Mouse (Mus musculus) forebrain, embryonic 12.5 days (tissue): ENCODE measurements around the gene Dusp11. TPM values are rescaled to one million over a fixed set of nuclear protein-coding genes. Genes with fewer than 3 reads are reported as not detected.
"Not testable (repeated sequence)": the region's sequence is repeated elsewhere in the genome, so short reads cannot be mapped to it uniquely, and the experiment has no call there.

Source experiments
- ATAC-seq: fragments of 200-750 bp; cut with Nextera tagmentation; 2 replicates; pipeline ENCODE4 v1.8.0; 2017; ENCODE audit warnings: moderate TSS enrichment; ENCODE audit not compliant: low FRiP score
- H3K27ac ChIP-seq: fragments of 300-500 bp; sonication (generic); 2 replicates; pipeline ENCODE4 v1.5.1; 2016; ENCODE audit warnings: mild to moderate bottlenecking
- H3K27me3 ChIP-seq: fragments of 300-500 bp; sonication (generic); 2 replicates; pipeline ENCODE4 v1.6.1; 2016; ENCODE audit warnings: mild to moderate bottlenecking
- H3K36me3 ChIP-seq: fragments of 300-500 bp; sonication (generic); replicated peaks from 2 replicates; pipeline ENCODE4 v1.6.1; 2016; ENCODE audit warnings: mild to moderate bottlenecking
- H3K4me1 ChIP-seq: fragments of 300-500 bp; sonication (generic); 2 replicates; pipeline ENCODE4 v1.6.1; 2016
- H3K4me2 ChIP-seq: fragments of 300-500 bp; sonication (generic); 2 replicates; pipeline ENCODE4 v1.6.1; 2016; ENCODE audit warnings: mild to moderate bottlenecking, moderate library complexity
- H3K4me3 ChIP-seq: fragments of 300-500 bp; sonication (generic); replicated peaks from 2 replicates; pipeline ENCODE4 v1.5.1; 2016; ENCODE audit warnings: mild to moderate bottlenecking
- H3K9ac ChIP-seq: fragments of 300-500 bp; sonication (generic); 2 replicates; pipeline ENCODE4 v1.6.1; 2016; ENCODE audit warnings: mild to moderate bottlenecking
- H3K9me3 ChIP-seq: fragments of 300-500 bp; sonication (generic); 2 replicates; pipeline ENCODE4 v1.6.1; 2016
- WGBS: fragments of 180-500 bp; shearing (Covaris S2); methylation state at CpG from one replicate; pipeline ENCODE4 v1.1.7; 2016; 5-methylcytosine and 5-hydroxymethylcytosine counted together
- polyA plus RNA-seq: library from polyadenylated mRNA; unstranded; fragments of >200 nt; fragmentation: Nextera tagmentation; extraction: Ambion mirVana; gene quantifications from 2 replicates; pipeline ENCODE4 v1.2.1, GENCODE M21; 2016

The Dusp11 gene
- polyA plus RNA-seq, 1 experiment from 2014 or later: 49.5 TPM

DNA sequence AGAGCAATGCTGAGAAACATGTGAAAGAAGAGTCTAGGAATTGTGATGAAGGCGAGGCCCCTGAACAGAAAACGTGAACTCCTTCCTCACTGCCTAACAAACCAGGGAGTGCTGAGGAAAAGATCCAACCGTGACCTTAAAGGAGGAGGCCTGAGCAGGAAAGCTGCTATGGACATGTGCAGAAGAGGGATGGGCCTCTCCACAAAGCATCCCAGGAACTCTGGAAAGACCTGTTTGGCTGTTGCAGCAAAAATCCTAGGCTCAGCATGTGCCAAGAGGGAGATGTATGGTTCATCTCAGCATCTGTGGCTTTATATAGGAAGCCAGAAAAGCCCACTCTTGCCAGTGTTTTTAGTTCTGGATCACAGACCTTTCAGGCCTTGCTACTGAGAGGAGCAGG, 11.2 kb upstream of the Dusp11 start:
- 87% methylated on average over 3 of the region's 3 CpGs for WGBS
- Histone ChIP-seq H3K36me3 (no peaks in the 10 kb centered on the region), H3K27me3 (no peaks in the 10 kb centered on the region), H3K4me1 (no peaks in the 10 kb centered on the region), H3K27ac (no peak overlapping the region), H3K4me2 (no peak overlapping the region), H3K9me3 (no peaks in the 10 kb centered on the region), H3K4me3 (no peak overlapping the region), H3K9ac (no peak overlapping the region)
- ATAC-seq: no peak

DNA sequence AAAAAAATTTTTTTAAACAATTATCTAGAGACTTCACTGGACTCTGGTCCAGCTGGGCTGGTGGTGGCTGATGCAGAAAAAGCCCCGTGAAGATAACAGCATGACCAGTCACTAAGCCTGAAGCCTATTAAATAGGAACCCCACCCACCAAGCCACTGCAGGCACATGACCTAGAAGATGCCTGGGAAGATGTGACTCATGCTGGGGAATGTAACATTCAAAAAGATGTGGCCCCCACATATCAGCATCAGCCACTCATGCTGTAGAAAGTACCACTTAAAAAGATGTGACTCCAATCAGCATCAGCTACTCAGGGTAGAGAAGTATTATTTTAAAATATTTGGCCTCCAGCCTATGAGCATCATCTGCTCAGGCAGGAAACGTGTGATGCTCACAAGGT, 8.4 kb upstream of the Dusp11 start:
- no peaks in the 10 kb centered on the region for H3K4me1 ChIP-seq
- ATAC-seq: no peak
- H3K9ac ChIP-seq: no peak overlapping the region
- no peaks in the 10 kb centered on the region for H3K36me3 ChIP-seq
- no peak overlapping the region for H3K4me3 ChIP-seq
- no peaks in the 10 kb centered on the region for H3K9me3 ChIP-seq
- no peaks in the 10 kb centered on the region for H3K27me3 ChIP-seq
- 68% methylated on average over 2 of the region's 2 CpGs for WGBS
- H3K27ac ChIP-seq: no peak overlapping the region
- no peak overlapping the region for H3K4me2 ChIP-seq

DNA sequence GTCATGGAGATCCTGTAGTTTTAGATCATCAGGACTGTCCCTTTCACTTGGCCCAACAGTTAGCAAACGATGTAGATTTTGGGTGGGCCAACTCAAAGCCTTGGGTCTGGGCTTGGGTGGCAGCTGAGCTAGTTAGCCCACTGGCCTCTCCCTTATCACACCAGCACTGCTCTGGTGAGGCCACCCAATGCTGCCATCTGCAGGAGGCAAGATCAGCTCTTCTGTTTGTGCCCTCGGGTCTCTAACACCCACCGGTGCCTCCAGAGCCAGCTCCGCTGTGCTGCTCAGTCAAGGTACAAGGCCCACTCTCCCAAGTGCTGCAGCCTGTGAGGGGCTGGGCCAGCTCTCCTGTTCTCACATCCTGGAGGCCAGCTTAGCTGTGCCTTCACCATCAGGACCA, 5.2 kb upstream of the Dusp11 start:
- H3K9ac ChIP-seq: no peak overlapping the region
- no peak for ATAC-seq
- H3K4me2 ChIP-seq: no peak overlapping the region
- no peak overlapping the region for H3K4me3 ChIP-seq
- no peaks in the 10 kb centered on the region for H3K36me3 ChIP-seq
- H3K4me1 ChIP-seq: 0 out of 2 replicates have a peak, but pooled peaks cover 2% of the 10 kb centered on the region
- no peak overlapping the region for H3K27ac ChIP-seq
- 74% methylated on average over 4 of the region's 4 CpGs for WGBS
- no peaks in the 10 kb centered on the region for H3K9me3 ChIP-seq
- H3K27me3 ChIP-seq: no peaks in the 10 kb centered on the region

DNA sequence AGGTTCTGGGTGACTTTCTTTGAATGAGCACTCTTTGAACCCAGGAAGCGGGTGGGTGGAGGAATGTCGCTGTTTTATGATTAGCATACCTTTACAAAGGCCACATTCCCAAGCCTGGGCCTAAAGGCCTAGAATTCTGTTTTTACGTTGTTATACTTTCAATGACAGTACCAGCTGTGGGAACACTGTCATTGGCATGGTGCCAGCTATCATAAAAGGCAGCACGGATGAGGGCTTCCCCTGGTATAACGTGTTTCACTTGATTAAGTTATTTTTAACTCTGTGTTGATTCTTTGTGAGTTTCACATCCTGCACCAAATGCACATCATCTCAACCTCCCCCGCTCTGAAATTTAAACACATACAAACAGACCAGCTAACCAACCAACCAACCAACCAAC, 4.6 kb upstream of the Dusp11 start:
- 61% methylated on average over 6 of the region's 6 CpGs for WGBS
- H3K9me3 ChIP-seq, H3K36me3 ChIP-seq: not testable (repeated sequence)

DNA sequence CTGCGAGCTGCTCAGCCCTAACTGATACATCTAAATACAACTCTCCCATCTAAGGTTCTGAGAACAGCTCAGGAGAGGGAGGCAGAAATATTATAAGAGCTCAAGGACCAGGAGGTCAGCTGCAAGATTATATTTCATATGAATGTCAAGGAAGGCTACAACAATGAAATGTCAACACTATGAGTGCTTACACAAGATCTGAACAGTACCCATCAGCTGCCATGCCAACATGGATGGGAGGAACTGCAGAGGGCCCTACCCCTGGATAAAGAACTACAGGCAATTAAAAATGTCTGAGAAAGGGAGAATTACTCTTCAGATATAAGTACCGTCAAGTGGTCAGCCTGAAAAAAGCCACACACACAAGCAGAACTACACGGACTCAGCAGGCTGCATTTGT, 3.9 kb downstream of the Dusp11 start:
- H3K4me3 ChIP-seq: no peak overlapping the region
- no peak overlapping the region for H3K27ac ChIP-seq
- H3K9ac ChIP-seq: no peak overlapping the region
- no peaks in the 10 kb centered on the region for H3K9me3 ChIP-seq
- H3K36me3 ChIP-seq: peaks cover 45% of the 10 kb centered on the region
- no peak for ATAC-seq
- H3K4me1 ChIP-seq: peaks cover 13% of the 10 kb centered on the region
- 86% methylated on average over 3 of the region's 3 CpGs for WGBS
- no peak overlapping the region for H3K4me2 ChIP-seq
- no peaks in the 10 kb centered on the region for H3K27me3 ChIP-seq

More for the DNA sequence above, 4.6 kb upstream of the Dusp11 start:
- not testable (repeated sequence) for H3K4me2 ChIP-seq, H3K4me3 ChIP-seq, H3K9ac ChIP-seq, H3K27ac ChIP-seq, ATAC-seq, H3K27me3 ChIP-seq, H3K4me1 ChIP-seq

DNA sequence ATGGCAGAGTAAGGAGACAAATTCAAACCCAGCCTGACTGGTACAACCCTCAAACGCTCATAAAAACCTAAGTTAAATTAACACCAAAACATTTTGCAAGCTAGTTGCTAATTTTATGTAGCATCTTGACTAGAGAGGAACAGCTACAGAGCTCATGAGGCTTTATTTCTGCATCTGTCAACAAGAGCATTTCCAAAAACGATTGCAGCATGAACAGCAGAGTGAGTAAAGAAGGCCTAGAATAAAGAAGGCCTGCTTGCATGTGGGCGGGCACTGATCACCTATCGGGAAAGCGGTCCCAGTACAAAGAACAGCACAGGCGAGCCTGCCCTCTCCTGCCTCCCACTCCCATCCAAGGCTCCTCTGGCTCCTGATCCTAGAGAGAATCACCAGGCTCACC, 12.9 kb downstream of the Dusp11 start:
- Histone ChIP-seq H3K9ac (no peak overlapping the region), H3K27ac (no peak overlapping the region), H3K4me2 (no peak overlapping the region), H3K9me3 (no peaks in the 10 kb centered on the region), H3K4me3 (no peak overlapping the region), H3K36me3 (peaks cover 95% of the 10 kb centered on the region), H3K4me1 (no peaks in the 10 kb centered on the region), H3K27me3 (no peaks in the 10 kb centered on the region)
- 84% methylated on average over 6 of the region's 6 CpGs for WGBS
- ATAC-seq: no peak

DNA sequence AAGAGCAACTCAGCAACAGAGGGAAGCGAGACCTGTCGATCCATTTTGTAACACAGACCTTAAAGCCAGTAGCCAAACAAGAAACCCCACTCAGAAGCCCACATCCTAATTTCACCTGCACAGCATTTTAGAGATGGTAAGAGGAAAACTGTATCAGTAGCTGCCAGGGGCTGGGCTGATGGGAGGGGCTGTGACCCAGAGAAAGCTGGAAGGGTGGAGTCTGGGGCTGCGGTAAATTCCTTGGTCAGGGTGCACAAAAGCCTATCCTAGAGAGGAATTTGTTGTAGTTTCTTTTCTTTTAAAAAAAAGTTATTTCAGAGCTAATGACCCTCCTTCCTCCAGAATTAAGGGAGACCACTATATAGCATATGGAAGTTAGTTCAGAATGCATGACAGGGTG, 19.0 kb downstream of the Dusp11 start:
- Histone ChIP-seq H3K27me3 (no peaks in the 10 kb centered on the region), H3K36me3 (peaks cover 51% of the 10 kb centered on the region), H3K9me3 (no peaks in the 10 kb centered on the region), H3K4me2 (no peak overlapping the region), H3K4me3 (no peak overlapping the region), H3K4me1 (peaks cover under 1% of the 10 kb centered on the region; the same call in 1 of the 2 replicates), H3K27ac (no peak overlapping the region), H3K9ac (no peak overlapping the region)
- no peak for ATAC-seq
- WGBS: 93% methylated on average over 3 of the region's 3 CpGs

DNA sequence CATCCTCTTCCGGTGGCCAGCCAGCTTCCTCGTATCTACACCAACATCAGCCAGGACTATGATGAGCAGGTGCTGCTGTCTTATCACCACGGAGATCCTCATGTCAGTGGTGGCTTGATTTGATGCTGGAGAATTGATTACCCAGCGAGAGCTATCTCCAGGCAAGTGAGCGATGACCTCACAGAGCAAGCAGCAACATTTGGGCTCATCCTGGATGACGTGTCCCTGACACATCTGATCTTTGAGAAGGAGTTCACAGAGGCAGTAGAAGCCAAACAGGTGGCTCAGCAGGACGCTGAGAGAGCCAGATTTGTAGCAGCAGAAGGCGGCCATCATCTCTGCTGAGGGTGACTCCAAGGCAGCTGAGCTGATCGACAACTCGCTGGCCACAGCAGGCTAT, 22.8 kb downstream of the Dusp11 start:
- Histone ChIP-seq H3K4me2 (no peak overlapping the region), H3K9me3 (no peaks in the 10 kb centered on the region)
- 84% methylated on average over 10 of the region's 10 CpGs for WGBS

DNA sequence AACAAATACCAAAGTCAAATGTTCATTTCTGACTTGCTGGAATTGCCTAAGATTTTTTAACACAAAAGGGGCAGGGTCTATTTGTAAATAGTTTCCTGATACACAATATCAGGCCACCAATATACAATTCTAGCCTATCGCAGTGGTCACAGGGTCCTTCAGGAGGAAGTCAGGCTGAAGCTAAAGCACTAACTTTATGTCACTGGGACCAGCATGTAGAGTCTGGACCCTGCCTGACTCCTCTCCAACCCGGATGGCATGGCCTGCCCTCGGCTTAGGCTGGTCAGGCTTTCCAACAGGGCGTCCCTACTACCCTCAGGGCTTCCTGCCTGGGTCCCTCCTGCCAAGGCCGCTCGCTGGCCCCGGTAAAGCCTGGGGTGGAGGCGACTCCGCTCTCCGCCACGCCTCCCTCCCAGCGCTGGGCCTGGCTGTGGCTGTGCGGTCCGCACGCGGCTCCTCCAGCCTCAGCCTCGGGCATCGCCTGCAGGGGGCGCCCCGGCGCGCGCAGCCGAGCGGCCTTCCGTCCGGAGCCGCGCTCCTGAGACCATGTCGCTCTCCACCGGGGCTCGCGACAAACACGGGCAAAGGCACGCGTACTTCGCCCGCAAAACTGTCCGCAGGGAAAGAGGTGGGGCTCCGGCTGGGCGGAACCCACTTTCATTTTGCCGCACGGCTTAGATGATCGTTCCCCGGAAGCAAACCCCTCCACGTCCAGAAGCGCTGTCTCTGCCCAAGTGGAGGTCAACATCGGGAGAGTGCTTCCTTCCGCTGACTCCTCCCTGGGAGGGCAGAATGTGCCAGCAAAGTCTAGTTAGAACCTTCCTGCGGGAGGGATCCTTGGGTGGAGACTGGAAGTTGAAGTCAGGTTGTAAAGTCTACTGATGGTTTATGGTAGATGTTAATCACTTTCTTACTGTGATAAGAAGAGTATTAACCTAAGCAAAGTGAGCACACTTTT, 24.7 kb downstream of the Dusp11 start:
- H3K27me3 ChIP-seq, H3K4me1 ChIP-seq, H3K9me3 ChIP-seq, H3K36me3 ChIP-seq: not testable (repeated sequence)
- 3% methylated on average over 50 of the region's 50 CpGs for WGBS
- peak; percentile 94 for ATAC-seq
- peak overlapping the region; percentile 63; the same call in 1 of the 2 replicates for H3K27ac ChIP-seq
- peak overlapping the region; percentile 46 for H3K4me3 ChIP-seq
- H3K9ac ChIP-seq: peak overlapping the region; percentile 55
- peak overlapping the region; percentile 57 for H3K4me2 ChIP-seq

More for the DNA sequence above, 22.8 kb downstream of the Dusp11 start:
- no peak overlapping the region for H3K4me3 ChIP-seq
- H3K4me1 ChIP-seq: peaks cover 6% of the 10 kb centered on the region
- no peak overlapping the region for H3K9ac ChIP-seq
- no peak overlapping the region for H3K27ac ChIP-seq
- peaks cover 14% of the 10 kb centered on the region for H3K36me3 ChIP-seq
- no peaks in the 10 kb centered on the region for H3K27me3 ChIP-seq
- no peak for ATAC-seq

DNA sequence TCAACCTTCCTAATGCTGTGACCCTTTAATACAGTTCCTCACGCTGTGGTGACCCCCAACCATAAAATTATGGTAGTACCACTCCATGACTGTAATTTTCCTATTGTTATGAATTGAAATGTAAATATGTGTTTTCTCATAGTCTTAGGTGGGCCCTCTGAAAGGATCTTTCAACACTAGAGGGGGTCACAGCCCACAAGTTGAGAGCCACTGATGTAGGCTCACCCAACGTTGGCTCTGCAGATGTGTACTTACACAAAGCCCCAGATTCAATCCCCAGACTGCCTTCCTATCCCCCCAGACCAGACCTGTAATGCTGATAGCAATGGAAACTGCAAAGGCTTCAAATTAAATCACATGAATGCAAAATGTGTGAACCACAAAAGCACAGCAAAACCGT, 25.8 kb downstream of the Dusp11 start:
- Histone ChIP-seq H3K4me1 (peaks cover 6% of the 10 kb centered on the region), H3K4me3 (no peak overlapping the region), H3K27ac (no peak overlapping the region), H3K9me3 (no peaks in the 10 kb centered on the region), H3K9ac (no peak overlapping the region), H3K36me3 (peaks cover 10% of the 10 kb centered on the region), H3K4me2 (no peak overlapping the region), H3K27me3 (no peaks in the 10 kb centered on the region)
- WGBS: 67% methylated on average over 3 of the region's 3 CpGs
- no peak for ATAC-seq

DNA sequence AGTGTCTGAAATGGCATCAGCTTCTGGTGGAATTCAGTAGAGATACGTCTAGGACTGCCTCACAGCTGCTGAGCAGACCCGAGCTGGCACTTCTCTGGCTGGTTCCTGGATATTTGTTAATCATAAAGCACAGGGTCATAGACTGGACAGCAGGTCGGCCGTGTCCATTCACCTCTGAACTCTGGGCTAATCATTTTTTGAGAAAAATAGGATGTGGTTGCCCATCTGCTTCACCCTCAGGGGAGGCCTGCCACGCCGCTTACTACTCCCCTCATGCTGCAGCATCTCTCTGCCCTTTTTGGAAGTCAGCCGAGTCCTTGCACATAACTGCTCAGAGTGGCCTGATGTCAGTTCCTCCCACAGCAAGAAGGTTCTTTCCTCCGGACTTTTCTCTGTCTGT, 27.4 kb downstream of the Dusp11 start:
- H3K27ac ChIP-seq: no peak overlapping the region
- ATAC-seq: no peak
- H3K27me3 ChIP-seq: no peaks in the 10 kb centered on the region
- peaks cover 26% of the 10 kb centered on the region for H3K36me3 ChIP-seq
- no peaks in the 10 kb centered on the region for H3K9me3 ChIP-seq
- H3K4me1 ChIP-seq: peaks cover 6% of the 10 kb centered on the region
- H3K9ac ChIP-seq: no peak overlapping the region
- no peak overlapping the region for H3K4me2 ChIP-seq
- 81% methylated on average over 8 of the region's 8 CpGs for WGBS
- H3K4me3 ChIP-seq: no peak overlapping the region

DNA sequence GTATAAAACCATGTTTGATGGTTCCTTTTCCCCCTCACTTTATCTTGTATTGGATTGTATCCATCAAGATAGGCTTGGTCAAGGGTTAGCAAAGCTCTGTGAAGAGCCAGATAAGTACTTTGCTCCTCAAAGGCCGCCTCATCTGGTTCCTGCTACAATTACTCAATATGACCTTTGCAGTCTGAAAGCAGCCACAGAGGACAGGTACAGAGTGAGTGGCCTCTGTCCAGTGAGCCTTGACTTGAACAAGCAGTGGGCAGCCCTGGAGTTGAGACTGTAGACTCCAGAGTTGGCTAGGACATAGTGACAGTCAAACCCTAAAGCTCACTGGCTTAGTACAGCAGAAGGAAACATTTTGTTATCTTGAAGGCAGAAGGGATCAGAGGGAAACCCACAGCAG, 32.2 kb downstream of the Dusp11 start:
- Histone ChIP-seq H3K4me1 (no peaks in the 10 kb centered on the region), H3K4me2 (no peak overlapping the region), H3K4me3 (no peak overlapping the region), H3K9ac (no peak overlapping the region), H3K36me3 (peaks cover 65% of the 10 kb centered on the region), H3K27ac (no peak overlapping the region), H3K9me3 (no peaks in the 10 kb centered on the region), H3K27me3 (no peaks in the 10 kb centered on the region)
- ATAC-seq: no peak
- WGBS: 89% methylated on average over 1 of the region's 1 CpGs
